Mouse (Mus musculus) layer of hippocampus, adult 9-10 months (tissue): ENCODE data around the gene Mettl23.
"Not testable (repeated sequence)": the region's sequence is repeated elsewhere in the genome, so short reads cannot be mapped to it uniquely, and the experiment has no call there.

Experiments used
- DNase-seq: peaks from one replicate; pipeline ENCODE4 v3.0.0; 2022; ENCODE audit warnings: low spot score

Mettl23 gene

DNA sequence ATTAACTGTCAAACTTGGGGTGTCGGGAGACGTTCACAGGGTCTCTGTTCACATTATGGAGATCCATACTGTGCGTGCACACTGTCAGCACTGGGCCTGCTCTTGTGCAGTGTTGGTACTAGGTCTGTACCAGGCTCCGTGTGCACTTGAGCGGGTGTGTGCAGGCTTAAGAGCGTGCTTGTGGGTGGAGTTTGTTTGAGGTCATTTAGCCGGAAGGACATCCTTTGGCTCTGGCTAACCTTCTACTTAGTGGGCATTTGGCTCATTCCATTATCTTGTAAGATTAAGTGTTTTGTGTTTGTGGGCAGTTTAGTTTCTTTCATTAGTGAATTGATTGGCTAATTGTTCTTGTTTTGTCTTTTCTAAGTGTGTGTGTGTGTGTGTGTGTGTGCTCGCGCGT, 39.4 kb downstream of the Mettl23 start:
- DNase-seq, result no peak

DNA sequence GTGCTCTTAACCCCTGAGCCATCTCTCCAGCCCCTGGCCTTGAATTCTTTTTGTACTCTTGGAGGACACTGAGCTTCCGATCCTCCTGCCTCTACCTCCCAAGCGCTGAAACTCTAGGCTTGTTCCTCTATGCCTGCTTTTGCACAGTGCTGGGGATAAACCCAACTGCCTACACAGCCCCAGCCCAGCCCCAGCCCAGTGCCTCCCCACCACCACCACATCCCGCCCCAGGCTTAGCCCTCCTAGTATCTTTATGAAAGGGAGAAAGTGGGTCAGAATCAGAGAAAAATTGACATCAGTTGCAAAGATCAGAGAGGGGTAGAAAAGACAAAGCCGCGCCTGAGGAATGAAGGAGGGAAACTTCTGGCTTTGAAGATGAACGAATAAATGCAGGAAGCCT, 41.0 kb downstream of the Mettl23 start:
- no peak for DNase-seq

DNA sequence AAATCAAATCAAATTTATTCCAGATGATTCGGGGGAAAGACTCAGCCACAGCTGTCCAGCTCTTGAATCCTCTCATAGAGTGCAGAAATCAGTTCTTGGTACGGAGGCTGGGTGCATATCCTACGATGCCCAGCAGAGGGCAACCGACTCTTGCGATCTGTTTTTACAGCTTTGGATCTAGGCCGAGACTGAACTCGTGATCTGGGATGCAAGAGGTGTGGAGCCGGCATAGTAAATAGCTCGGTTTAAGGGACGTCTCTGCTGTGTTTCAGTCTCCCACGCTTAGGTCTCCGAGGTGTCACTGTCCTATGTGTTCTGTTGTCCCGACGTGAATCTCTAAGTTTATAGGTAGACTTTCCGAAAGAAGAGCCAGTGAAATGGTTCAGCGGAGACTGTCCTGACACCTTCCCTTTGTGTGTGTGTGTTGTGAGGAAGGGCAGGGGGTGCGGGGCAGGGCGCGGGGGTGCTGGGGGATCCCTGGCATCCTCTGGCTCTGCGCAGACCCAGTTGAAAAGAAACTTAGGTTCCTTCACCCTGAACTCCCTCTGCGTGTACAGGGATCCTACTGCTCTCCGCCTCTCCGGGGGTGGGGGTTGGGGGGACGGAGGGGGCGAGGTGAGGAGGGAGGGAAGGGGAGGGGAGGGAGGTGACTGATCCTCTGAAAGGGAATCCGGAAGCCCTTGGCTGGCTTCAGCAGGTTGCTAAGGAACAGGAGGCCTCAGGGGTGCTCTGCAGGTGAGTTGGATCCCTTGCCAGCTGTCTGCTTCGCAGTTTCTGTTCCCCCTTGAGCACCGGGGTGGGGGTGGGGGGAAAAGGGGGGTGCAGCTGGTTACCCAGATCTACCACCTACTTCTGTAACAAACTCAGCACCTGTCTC, 42.4 kb downstream of the Mettl23 start:
- DNase-seq, result peak; percentile 71

DNA sequence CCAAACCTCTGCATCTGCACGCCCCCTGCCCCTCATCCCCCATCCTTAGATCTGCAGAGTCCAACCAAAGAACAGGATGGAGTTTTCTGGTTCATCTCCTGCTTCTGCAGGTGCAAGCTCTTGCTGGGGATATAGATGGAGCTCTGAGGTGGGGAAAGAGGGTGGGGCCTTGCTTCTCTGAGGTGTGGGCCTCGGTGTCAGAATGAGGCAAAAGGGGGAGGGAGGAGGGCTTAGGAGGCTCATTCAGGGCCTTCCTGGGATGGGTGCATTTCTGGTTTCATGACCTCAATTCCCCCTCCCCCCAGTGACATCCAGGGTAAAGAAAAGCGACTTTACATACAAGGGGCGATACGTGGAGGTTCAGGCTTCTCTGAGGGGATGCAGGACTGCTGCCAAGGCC, 44.1 kb downstream of the Mettl23 start:
- DNase-seq, result no peak

DNA sequence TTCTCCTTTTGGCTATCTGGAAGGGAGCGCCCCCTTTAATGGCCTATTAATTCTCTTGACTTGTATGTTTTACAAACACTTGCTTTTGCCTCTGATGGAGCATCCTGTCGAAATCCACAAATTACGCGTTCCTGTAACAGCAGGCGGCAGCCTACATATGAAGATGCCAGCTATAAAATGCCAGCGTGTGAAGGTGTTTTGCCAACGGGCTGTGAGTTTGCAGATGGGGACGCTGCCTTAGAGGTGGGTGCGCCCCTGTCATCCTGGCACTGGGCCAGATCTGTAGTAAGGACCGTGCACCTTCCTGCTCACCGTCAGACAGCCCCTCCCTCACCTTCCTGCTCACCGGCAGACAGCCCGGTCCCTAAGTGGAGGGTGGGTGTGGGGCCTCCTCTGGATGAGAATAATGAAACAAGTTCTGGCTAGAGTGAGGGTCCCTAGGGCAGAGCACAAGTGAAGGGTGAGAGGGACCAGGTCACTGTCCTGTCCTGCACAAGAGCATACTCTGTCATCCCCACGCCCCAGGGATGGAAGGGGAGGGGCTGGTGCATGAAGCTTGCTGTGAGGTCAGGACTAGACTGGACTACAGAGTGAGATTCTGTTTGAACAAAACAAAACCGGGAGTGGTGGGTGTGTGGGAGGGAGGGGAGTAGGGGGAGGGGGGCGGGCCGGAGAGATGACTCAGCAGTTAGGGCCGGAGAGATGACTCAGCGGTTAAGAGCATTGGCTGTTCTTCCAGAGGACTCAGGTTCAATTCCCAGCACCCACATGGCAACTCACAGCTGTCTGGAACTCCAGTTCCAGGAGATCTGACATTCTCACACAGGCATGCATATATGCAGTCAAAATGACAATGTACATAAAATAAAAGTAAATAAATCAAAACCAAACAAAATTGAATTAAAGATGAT, 50.7 kb downstream of the Mettl23 start:
- DNase-seq, result no peak

DNA sequence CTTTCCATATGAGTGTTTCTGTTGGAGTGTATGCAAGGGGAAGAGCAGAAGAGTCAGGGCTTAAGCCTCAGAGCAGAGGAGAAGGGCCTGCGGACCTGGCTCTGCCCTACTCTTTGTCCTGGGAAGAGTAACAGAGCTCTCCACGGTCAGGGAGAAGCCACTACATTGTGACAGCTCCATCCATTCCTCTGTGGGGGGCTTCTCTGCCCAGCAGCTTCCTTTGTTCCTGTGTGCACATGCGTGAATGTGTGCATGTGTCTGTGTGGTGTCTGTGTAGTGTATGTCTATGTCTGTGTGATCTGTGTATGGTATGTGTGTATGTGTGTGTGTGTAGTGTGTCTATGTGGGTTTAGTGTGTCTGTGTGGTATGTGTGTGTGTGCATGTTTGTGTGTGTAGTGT, 52.3 kb downstream of the Mettl23 start:
- DNase-seq, result no peak

DNA sequence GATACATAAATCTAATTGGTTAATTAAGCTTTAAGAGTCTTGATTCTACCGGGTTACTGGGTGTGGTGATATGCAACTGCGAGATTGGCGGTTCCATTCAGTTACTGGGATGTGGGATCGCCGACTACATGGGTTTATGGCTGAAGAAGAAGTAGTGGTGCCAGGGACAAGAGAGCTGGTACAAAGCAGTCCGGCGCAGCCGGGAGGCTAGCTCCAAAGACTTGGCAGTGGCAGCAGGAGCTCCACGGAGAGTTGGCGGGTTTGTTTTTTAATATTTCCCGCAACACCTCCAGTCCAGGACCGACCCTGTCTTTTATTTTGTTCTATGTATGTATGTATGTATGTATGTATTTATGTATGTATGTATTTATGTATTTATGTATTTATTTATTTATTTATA, 56.2 kb downstream of the Mettl23 start:
- no peak for DNase-seq

DNA sequence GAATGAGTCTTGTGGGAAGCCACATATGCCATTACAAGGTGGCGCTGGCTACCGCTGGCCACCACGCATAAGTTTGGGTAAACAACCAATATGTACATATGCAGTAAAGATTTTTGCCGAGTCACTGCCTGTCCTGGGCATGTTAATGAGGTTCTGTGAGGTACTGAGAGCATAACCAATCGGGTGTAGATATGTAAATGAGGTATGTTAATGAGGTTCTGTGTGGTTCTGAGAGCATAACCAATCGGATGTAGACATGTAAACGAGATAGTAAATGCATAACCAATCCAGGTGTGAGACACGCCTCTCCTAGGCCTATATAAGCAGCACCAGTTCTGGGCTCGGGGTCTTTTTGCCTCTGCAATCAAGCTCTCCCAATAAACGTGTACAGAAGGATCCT, 59.5 kb downstream of the Mettl23 start:
- not testable (repeated sequence) for DNase-seq
